Mouse (Mus musculus): ENCODE measurements around the gene Wdfy4. TPM values are rescaled to one million over a fixed set of nuclear protein-coding genes. Genes with fewer than 3 reads are reported as not detected.
A peak's percentile ranks its signal among the peaks of the same experiment; 100 is the strongest.

Gene Wdfy4
- polyA plus RNA-seq, 1 experiment from 2014 or later: 2.1 TPM

DNA sequence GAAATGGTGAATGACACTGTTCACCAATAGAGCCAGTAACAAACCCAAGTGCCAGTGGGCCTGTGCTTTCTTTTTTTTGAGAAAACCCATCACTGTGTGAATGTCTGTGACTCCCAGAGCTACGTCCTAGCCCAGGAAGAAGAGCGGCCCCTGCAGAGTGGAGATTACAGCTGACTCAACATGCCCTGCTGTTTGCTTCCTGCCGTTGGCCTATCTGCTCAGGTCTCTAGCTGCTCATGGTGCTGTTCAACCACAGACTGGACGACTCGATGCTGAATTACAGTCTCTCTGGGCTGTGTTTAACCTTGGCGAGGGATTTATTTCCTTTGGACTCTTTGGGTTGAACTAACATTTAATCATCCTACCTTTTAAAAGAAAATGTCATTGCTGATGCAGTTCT lies 17.6 kb upstream of the Wdfy4 start:
- 16% methylated on average over 6 of the region's 6 CpGs for WGBS (ENCODE audit: insufficient replicate concordance)
- no peaks in the 10 kb centered on the region for H3K4me1 ChIP-seq (ENCODE audit: control insufficient read depth, low read depth, low read length)
- no peak for ATAC-seq (ENCODE audit: low read depth)

DNA sequence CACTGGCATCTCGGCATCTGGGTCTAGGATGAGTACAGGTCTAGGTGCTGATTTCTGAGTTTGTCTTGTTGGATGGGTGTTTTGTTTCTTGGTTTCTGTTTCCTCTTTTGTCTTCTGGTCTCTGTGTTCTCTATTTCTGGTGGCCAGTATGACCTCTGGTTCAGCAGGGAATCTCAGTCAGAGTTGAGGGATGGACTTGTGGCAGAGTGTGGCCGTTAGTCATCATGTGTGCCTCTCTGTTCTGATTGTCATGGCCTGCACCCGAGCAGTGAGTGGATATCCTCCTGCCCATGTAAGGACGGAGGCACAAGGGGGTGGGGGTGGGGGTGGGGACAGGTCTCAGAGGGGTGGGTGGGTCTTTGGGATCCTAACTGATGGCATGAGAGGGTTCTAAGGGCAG lies 16.9 kb upstream of the Wdfy4 start:
- WGBS (ENCODE audit: insufficient replicate concordance): 36% methylated on average over 4 of the region's 4 CpGs
- no peaks in the 10 kb centered on the region for H3K4me1 ChIP-seq (ENCODE audit: control insufficient read depth, low read depth, low read length)
- H3K27me3 ChIP-seq (ENCODE audit: control insufficient read depth, insufficient read depth, low read depth, low read length): no peaks in the 10 kb centered on the region
- no peak overlapping the region for H3K4me2 ChIP-seq (ENCODE audit: low read depth, low read length)
- no peak for ATAC-seq (ENCODE audit: low read depth)
- no peak overlapping the region for H3K4me3 ChIP-seq (ENCODE audit: low read depth, low read length)
- no peak overlapping the region for H3K9ac ChIP-seq (ENCODE audit: low read depth, low read length)
- no peak overlapping the region for H3K27ac ChIP-seq (ENCODE audit: low read length)
- H3K9me3 ChIP-seq (replicated peaks; ENCODE audit: control insufficient read depth, low read length): no peaks in the 10 kb centered on the region
- H3K36me3 ChIP-seq (ENCODE audit: control insufficient read depth, insufficient read depth): no peaks in the 10 kb centered on the region

More for the DNA sequence above, 17.6 kb upstream of the Wdfy4 start:
- H3K9me3 ChIP-seq (replicated peaks; ENCODE audit: control insufficient read depth, low read length): no peaks in the 10 kb centered on the region
- no peaks in the 10 kb centered on the region for H3K36me3 ChIP-seq (ENCODE audit: control insufficient read depth, insufficient read depth)
- no peak overlapping the region for H3K27ac ChIP-seq (ENCODE audit: low read length)
- no peaks in the 10 kb centered on the region for H3K27me3 ChIP-seq (ENCODE audit: control insufficient read depth, insufficient read depth, low read depth, low read length)
- no peak overlapping the region for H3K9ac ChIP-seq (ENCODE audit: low read depth, low read length)
- H3K4me3 ChIP-seq (ENCODE audit: low read depth, low read length): no peak overlapping the region
- no peak overlapping the region for H3K4me2 ChIP-seq (ENCODE audit: low read depth, low read length)

DNA sequence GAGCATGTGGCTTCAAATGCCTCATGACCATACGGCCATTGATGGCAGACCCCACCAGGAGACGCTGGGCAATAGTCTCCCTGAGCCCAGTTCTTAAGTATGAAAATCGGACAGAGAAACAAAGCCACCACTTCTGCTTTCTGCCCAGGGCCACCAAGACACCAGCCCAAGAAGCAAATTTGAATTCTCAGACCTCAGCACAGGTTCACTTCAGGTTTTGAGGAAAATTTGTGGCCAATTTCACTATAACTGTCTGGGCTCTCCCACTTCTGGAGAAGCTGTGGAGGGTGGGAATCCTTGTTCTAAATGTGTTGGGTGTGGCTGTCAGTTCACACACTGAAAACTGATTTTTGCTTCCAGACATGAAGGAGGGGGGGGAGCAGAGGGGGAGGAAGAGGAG lies 8.9 kb upstream of the Wdfy4 start:
- Histone ChIP-seq H3K9ac (ENCODE audit: low read depth, low read length) (no peak overlapping the region), H3K4me3 (ENCODE audit: low read depth, low read length) (no peak overlapping the region), H3K9me3 (replicated peaks; ENCODE audit: control insufficient read depth, low read length) (no peaks in the 10 kb centered on the region), H3K4me2 (ENCODE audit: low read depth, low read length) (0 out of 2 replicates have a peak overlapping the region, but pooled peaks have one; percentile 0), H3K27me3 (ENCODE audit: control insufficient read depth, insufficient read depth, low read depth, low read length) (no peaks in the 10 kb centered on the region), H3K4me1 (ENCODE audit: control insufficient read depth, low read depth, low read length) (no peaks in the 10 kb centered on the region), H3K36me3 (ENCODE audit: control insufficient read depth, insufficient read depth) (no peaks in the 10 kb centered on the region), H3K27ac (ENCODE audit: low read length) (peak overlapping the region; percentile 26; the same call in 1 of the 2 replicates)
- WGBS (ENCODE audit: insufficient replicate concordance): 23% methylated on average over 3 of the region's 3 CpGs
- no peak for ATAC-seq (ENCODE audit: low read depth)

DNA sequence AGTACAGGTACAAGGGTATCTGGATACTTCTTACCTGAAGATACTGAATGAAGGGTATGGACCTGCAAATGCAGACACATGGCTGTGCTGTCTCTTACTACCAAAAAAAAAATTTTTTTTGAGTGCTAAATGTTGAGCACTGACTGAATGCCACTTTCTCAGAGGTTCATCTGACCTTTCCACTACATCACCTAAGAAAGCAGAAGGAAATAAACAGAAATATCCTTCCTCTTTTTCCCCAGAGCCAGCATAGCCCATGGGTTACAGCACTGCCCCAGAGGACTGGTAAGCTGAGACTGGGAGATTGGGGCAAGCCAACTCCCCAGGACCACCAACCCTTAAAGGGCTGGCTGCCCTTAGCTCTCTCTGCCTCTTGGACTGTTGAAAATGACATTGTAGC lies 8.5 kb upstream of the Wdfy4 start:
- Histone ChIP-seq H3K9me3 (replicated peaks; ENCODE audit: control insufficient read depth, low read length) (no peaks in the 10 kb centered on the region), H3K4me1 (ENCODE audit: control insufficient read depth, low read depth, low read length) (no peaks in the 10 kb centered on the region), H3K4me2 (ENCODE audit: low read depth, low read length) (0 out of 2 replicates have a peak overlapping the region, but pooled peaks have one; percentile 0), H3K27ac (ENCODE audit: low read length) (peak overlapping the region; percentile 26; the same call in 1 of the 2 replicates), H3K9ac (ENCODE audit: low read depth, low read length) (no peak overlapping the region), H3K27me3 (ENCODE audit: control insufficient read depth, insufficient read depth, low read depth, low read length) (no peaks in the 10 kb centered on the region), H3K36me3 (ENCODE audit: control insufficient read depth, insufficient read depth) (no peaks in the 10 kb centered on the region), H3K4me3 (ENCODE audit: low read depth, low read length) (no peak overlapping the region)
- no peak for ATAC-seq (ENCODE audit: low read depth)

DNA sequence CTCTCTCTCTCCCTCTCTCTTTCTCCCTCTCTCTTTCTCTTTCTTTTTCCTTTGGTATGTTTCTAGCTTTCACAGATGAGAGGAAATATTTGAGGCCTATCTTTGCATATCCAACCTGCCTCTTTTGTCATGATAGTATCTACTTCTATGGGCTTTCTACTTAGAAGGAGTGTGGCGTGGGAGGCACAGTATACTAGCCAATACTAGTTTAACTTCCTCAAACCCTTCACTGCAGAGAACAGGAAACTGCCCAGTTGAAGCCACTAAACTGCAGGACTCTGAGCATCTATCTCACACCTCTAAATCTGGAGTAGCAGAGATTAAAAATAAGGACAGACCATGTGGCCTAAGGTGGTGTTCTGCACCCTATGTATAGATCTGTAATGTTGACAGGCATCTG lies 5.3 kb upstream of the Wdfy4 start:
- H3K27me3 ChIP-seq (ENCODE audit: control insufficient read depth, insufficient read depth, low read depth, low read length): no peaks in the 10 kb centered on the region
- H3K4me3 ChIP-seq (ENCODE audit: low read depth, low read length): no peak overlapping the region
- H3K4me1 ChIP-seq (ENCODE audit: control insufficient read depth, low read depth, low read length): no peaks in the 10 kb centered on the region; the same call in 1 of the 2 replicates
- no peaks in the 10 kb centered on the region for H3K9me3 ChIP-seq (replicated peaks; ENCODE audit: control insufficient read depth, low read length)
- H3K9ac ChIP-seq (ENCODE audit: low read depth, low read length): no peak overlapping the region
- ATAC-seq (ENCODE audit: low read depth): no peak
- 22% methylated on average over 1 of the region's 1 CpGs for WGBS (ENCODE audit: insufficient replicate concordance)
- H3K4me2 ChIP-seq (ENCODE audit: low read depth, low read length): no peak overlapping the region
- no peak overlapping the region for H3K27ac ChIP-seq (ENCODE audit: low read length)
- no peaks in the 10 kb centered on the region for H3K36me3 ChIP-seq (ENCODE audit: control insufficient read depth, insufficient read depth)

DNA sequence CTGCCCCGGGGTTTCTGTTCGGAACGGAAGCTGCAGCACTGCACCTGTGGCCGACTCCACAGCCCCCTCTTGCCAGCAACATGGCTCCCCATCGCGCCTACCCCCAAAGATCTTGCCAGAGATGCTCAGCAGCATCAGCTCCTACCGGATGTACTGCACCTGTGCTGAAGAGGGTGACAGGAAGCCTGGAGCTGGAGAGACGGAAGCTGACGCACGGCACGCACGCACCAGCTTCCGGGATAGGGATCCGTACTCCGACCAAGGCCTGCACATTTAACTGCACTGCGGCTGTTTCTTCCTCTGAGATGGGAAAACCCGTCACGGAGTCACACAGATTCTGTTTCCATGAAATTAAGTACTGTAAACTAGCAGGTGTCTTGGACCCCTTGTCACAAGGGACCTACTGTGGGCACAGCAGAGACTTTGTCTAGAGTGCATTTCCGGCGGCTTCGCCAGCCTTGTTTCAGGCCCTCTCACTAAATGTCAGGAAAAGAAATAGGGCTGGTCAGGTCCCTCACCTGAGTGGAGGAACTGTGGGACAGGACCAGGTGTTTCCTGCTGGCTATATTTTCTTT lies 4.6 kb upstream of the Wdfy4 start:
- H3K9ac ChIP-seq (ENCODE audit: low read depth, low read length): no peak overlapping the region
- WGBS (ENCODE audit: insufficient replicate concordance): 77% methylated on average over 21 of the region's 21 CpGs

DNA sequence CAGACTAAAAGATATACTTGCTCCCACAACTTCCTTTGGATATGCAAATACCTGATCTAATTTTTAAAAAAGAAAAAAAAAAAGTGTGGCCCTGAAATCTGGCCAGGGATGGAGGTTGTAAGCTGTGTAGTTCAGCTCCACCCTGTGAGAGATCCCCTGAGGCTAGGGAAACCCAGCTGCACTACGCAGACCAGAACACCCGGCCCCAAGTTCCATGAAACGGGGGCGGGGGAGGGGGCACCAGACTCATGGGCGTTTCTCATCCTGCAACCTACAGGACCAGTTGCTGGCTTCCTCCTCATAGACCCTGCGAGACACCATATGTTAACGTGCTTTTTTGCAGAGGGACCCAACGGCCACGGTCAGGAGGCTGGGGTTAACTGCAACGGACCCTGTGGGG lies 3.9 kb upstream of the Wdfy4 start:
- no peak for ATAC-seq (ENCODE audit: low read depth)
- H3K27ac ChIP-seq (ENCODE audit: low read length): no peak overlapping the region
- 54% methylated on average over 10 of the region's 10 CpGs for WGBS (ENCODE audit: insufficient replicate concordance)

More for the DNA sequence above, 4.6 kb upstream of the Wdfy4 start:
- Histone ChIP-seq H3K4me3 (ENCODE audit: low read depth, low read length) (no peak overlapping the region), H3K4me1 (ENCODE audit: control insufficient read depth, low read depth, low read length) (no peaks in the 10 kb centered on the region; the same call in 1 of the 2 replicates), H3K27me3 (ENCODE audit: control insufficient read depth, insufficient read depth, low read depth, low read length) (no peaks in the 10 kb centered on the region), H3K36me3 (ENCODE audit: control insufficient read depth, insufficient read depth) (no peaks in the 10 kb centered on the region), H3K27ac (ENCODE audit: low read length) (no peak overlapping the region), H3K9me3 (replicated peaks; ENCODE audit: control insufficient read depth, low read length) (no peaks in the 10 kb centered on the region), H3K4me2 (ENCODE audit: low read depth, low read length) (no peak overlapping the region)
- ATAC-seq (ENCODE audit: low read depth): no peak

DNA sequence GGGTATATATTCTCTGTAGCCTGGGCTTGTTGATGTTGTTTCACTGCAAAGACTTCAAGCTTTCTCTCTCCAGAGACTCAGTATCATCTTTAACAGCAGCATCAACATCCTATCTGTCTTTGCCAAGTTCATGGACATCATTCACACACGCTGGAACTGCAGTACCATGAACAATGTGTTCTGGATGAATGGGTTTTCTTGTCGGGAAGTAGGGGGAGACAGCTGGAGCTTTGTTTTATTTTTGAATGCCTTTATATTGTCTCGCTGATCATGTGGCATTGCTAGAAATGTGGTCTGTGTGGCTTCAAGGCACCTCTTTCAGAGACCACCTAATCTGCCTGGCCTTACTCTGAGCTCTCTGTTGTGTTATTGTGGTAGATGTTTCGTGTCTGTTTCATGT lies 1.9 kb upstream of the Wdfy4 start:
- Histone ChIP-seq H3K36me3 (ENCODE audit: control insufficient read depth, insufficient read depth) (no peaks in the 10 kb centered on the region), H3K27me3 (ENCODE audit: control insufficient read depth, insufficient read depth, low read depth, low read length) (no peaks in the 10 kb centered on the region), H3K4me2 (ENCODE audit: low read depth, low read length) (no peak overlapping the region), H3K9ac (ENCODE audit: low read depth, low read length) (no peak overlapping the region), H3K9me3 (replicated peaks; ENCODE audit: control insufficient read depth, low read length) (no peaks in the 10 kb centered on the region), H3K4me1 (ENCODE audit: control insufficient read depth, low read depth, low read length) (no peaks in the 10 kb centered on the region; the same call in 1 of the 2 replicates), H3K27ac (ENCODE audit: low read length) (no peak overlapping the region), H3K4me3 (ENCODE audit: low read depth, low read length) (no peak overlapping the region)
- no peak for ATAC-seq (ENCODE audit: low read depth)
- 52% methylated on average over 4 of the region's 4 CpGs for WGBS (ENCODE audit: insufficient replicate concordance)

More for the DNA sequence above, 3.9 kb upstream of the Wdfy4 start:
- Histone ChIP-seq H3K9me3 (replicated peaks; ENCODE audit: control insufficient read depth, low read length) (no peaks in the 10 kb centered on the region), H3K4me2 (ENCODE audit: low read depth, low read length) (no peak overlapping the region), H3K9ac (ENCODE audit: low read depth, low read length) (no peak overlapping the region), H3K27me3 (ENCODE audit: control insufficient read depth, insufficient read depth, low read depth, low read length) (no peaks in the 10 kb centered on the region), H3K4me3 (ENCODE audit: low read depth, low read length) (no peak overlapping the region), H3K4me1 (ENCODE audit: control insufficient read depth, low read depth, low read length) (no peaks in the 10 kb centered on the region; the same call in 1 of the 2 replicates), H3K36me3 (ENCODE audit: control insufficient read depth, insufficient read depth) (no peaks in the 10 kb centered on the region)

DNA sequence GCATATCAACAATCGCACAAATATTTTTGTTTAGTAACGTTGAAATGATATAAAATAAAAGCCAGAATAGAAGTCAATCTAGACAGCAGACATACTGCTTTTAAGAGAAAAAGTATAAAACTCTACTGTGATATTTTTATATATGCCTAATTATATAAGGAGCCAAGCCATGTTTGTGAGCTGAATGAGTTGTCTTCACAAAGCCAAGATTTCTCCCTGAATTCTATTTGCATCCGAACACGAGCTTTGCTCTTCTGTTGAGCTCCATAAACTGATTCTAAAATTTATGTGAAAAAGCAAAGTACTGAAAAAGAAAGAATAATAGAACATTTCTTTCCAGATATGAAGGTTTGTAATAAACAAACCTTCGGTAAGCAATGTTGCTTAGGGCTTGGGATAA lies 5.2 kb downstream of the Wdfy4 start:
- H3K4me2 ChIP-seq (ENCODE audit: low read depth, low read length): no peak overlapping the region
- H3K9ac ChIP-seq (ENCODE audit: low read depth, low read length): no peak overlapping the region
- H3K4me3 ChIP-seq (ENCODE audit: low read depth, low read length): no peak overlapping the region
- H3K27ac ChIP-seq (ENCODE audit: low read length): no peak overlapping the region
- WGBS (ENCODE audit: insufficient replicate concordance): 61% methylated on average over 5 of the region's 5 CpGs
- ATAC-seq (ENCODE audit: low read depth): no peak
- H3K36me3 ChIP-seq (ENCODE audit: control insufficient read depth, insufficient read depth): no peaks in the 10 kb centered on the region
- no peaks in the 10 kb centered on the region for H3K4me1 ChIP-seq (ENCODE audit: control insufficient read depth, low read depth, low read length)
- no peaks in the 10 kb centered on the region for H3K27me3 ChIP-seq (ENCODE audit: control insufficient read depth, insufficient read depth, low read depth, low read length)
- no peaks in the 10 kb centered on the region for H3K9me3 ChIP-seq (replicated peaks; ENCODE audit: control insufficient read depth, low read length)

Data from liver, embryonic 16.5 days (tissue).